In the genomic region with DNA sequence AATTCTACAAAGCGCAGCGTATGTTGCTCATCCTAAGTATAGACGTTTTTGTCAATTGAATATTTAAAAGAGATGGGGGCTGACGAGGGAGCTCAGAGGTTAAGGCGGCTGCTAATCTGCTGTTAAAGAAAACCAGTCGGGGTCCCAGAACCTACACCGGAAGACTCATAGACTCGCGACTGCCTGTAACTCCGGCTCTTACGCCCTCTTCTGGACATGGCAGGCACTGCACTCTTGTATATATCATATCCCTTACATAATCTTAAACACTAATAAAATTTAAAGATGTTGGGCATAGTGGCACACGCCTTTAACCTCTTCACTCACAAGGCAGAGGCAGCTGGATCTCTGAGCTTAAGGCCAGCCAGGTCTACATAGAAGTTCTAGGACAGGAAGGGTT, we compare ENCODE assay signal across 9 mouse cellular contexts. TPM values are rescaled to one million over a fixed set of nuclear protein-coding genes. Genes with fewer than 3 reads are reported as not detected.
A peak's percentile ranks its signal among the peaks of the same experiment; 100 is the strongest.
DNase-seq lines count a peak whose midpoint lies in the region; ATAC-seq and TF ChIP-seq lines count a peak whose summit lies in the region.
"Had no signal": no experiment of that assay in that cellular context is flagged by ENCODE, and none has a peak within 500 bp of the region (broad histone marks: within the 10 kb centered on the region; RNA-seq: fewer than 3 reads in every experiment).

No protein-coding gene starts in this region.

- no peak for DNase-seq in thymus, adult 2 months
- no peak for DNase-seq in thymus, postnatal 0 days (ENCODE audit: low spot score)
- DNase-seq in testis, postnatal 14 days (ENCODE audit: low spot score) = peak; percentile 50

- ATAC-seq in intestine, postnatal 0 days = no peak
- ATAC-seq in intestine, embryonic 16.5 days = no peak
- no peak for ATAC-seq in forebrain, embryonic 15.5 days (replicated peaks)
- ATAC-seq in erythroblast, adult 5-6 weeks (replicated peaks; ENCODE audit: low FRiP score, poor library complexity, severe bottlenecking) = no peak

- 50% methylated on average over 12 of the region's 12 CpGs for WGBS in intestine, postnatal 0 days
- WGBS in intestine, embryonic 16.5 days = 55% methylated on average over 12 of the region's 12 CpGs
- 68% methylated on average over 12 of the region's 12 CpGs for WGBS in thymus, adult 2 months
- WGBS in bone marrow, adult 2 months = 66% methylated on average over 12 of the region's 12 CpGs
- WGBS in forebrain, embryonic 15.5 days = 52% methylated on average over 12 of the region's 12 CpGs

- H3K4me1 ChIP-seq in intestine, postnatal 0 days (replicated peaks; ENCODE audit: control insufficient read depth, insufficient read depth, low read length) = no peaks in the 10 kb centered on the region
- H3K4me1 ChIP-seq in intestine, embryonic 16.5 days (ENCODE audit: control insufficient read depth, insufficient read depth, low read length) = no peaks in the 10 kb centered on the region
- H3K4me1 ChIP-seq in thymus, adult 2 months (replicated peaks; ENCODE audit: control insufficient read depth, insufficient read depth, low read length) = peaks cover 10% of the 10 kb centered on the region
- H3K4me1 ChIP-seq in bone marrow, adult 2 months (ENCODE audit: control insufficient read depth, insufficient read depth, low read length) = no peaks in the 10 kb centered on the region
- H3K4me1 ChIP-seq in forebrain, embryonic 15.5 days = no peaks in the 10 kb centered on the region
- H3K4me1 ChIP-seq: heart, embryonic 13.5 days had no signal

- peak; percentile 47 for TF ChIP-seq CTCF in intestine, postnatal 0 days (IDR thresholded peaks at IDR 0.05; ENCODE audit: low read depth)
- TF ChIP-seq CTCF in thymus, adult 2 months (IDR thresholded peaks at IDR 0.05; ENCODE audit: borderline replicate concordance, control insufficient read depth, extremely low read depth, insufficient read depth, low read length, poor library complexity) = 0 out of 2 replicates have a peak, but pooled peaks have one; percentile 22
- peak; percentile 41 for TF ChIP-seq CTCF in bone marrow, adult 2 months (IDR thresholded peaks at IDR 0.05; ENCODE audit: control insufficient read depth, insufficient read depth, low read length)

- H3K9me3 ChIP-seq in intestine, postnatal 0 days (ENCODE audit: control insufficient read depth) = no peaks in the 10 kb centered on the region
- no peaks in the 10 kb centered on the region for H3K9me3 ChIP-seq in intestine, embryonic 16.5 days (ENCODE audit: control insufficient read depth, low read length)
- H3K9me3 ChIP-seq in forebrain, embryonic 15.5 days = no peaks in the 10 kb centered on the region

- no peak overlapping the region for H3K9ac ChIP-seq in intestine, postnatal 0 days (ENCODE audit: low read depth, low read length)
- no peak overlapping the region for H3K9ac ChIP-seq in intestine, embryonic 16.5 days (ENCODE audit: low read depth, low read length)
- no peak overlapping the region for H3K9ac ChIP-seq in forebrain, embryonic 15.5 days (replicated peaks)
- H3K9ac ChIP-seq: heart, embryonic 13.5 days had no signal

- no peaks in the 10 kb centered on the region for H3K36me3 ChIP-seq in intestine, postnatal 0 days (ENCODE audit: control insufficient read depth, insufficient read depth)
- no peaks in the 10 kb centered on the region for H3K36me3 ChIP-seq in intestine, embryonic 16.5 days (ENCODE audit: control insufficient read depth, insufficient read depth, low read length)
- no peaks in the 10 kb centered on the region for H3K36me3 ChIP-seq in thymus, adult 2 months (ENCODE audit: control insufficient read depth, insufficient read depth, low read length)
- no peaks in the 10 kb centered on the region for H3K36me3 ChIP-seq in forebrain, embryonic 15.5 days
- H3K36me3 ChIP-seq: heart, embryonic 13.5 days had no signal

- no peak overlapping the region for H3K4me2 ChIP-seq in intestine, postnatal 0 days (replicated peaks; ENCODE audit: low read depth)
- no peak overlapping the region for H3K4me2 ChIP-seq in intestine, embryonic 16.5 days (ENCODE audit: low read depth, low read length)
- no peak overlapping the region for H3K4me2 ChIP-seq in forebrain, embryonic 15.5 days (replicated peaks)
- H3K4me2 ChIP-seq: heart, embryonic 13.5 days had no signal

- no peak overlapping the region for H3K4me3 ChIP-seq in intestine, postnatal 0 days (ENCODE audit: low read depth, low read length)
- no peak overlapping the region for H3K4me3 ChIP-seq in intestine, embryonic 16.5 days (ENCODE audit: low read length)
- no peak overlapping the region for H3K4me3 ChIP-seq in thymus, adult 2 months (ENCODE audit: control insufficient read depth, insufficient read depth, low read length)
- no peak overlapping the region for H3K4me3 ChIP-seq in bone marrow, adult 2 months (replicated peaks; ENCODE audit: control insufficient read depth, low read depth, low read length)
- no peak overlapping the region for H3K4me3 ChIP-seq in forebrain, embryonic 15.5 days
- H3K4me3 ChIP-seq: heart, embryonic 13.5 days had no signal

- H3K27ac ChIP-seq in intestine, postnatal 0 days (ENCODE audit: low read depth, low read length) = no peak overlapping the region
- H3K27ac ChIP-seq in intestine, embryonic 16.5 days (ENCODE audit: low read length) = no peak overlapping the region
- H3K27ac ChIP-seq in thymus, adult 2 months (ENCODE audit: control insufficient read depth, insufficient read depth, low read length) = no peak overlapping the region
- H3K27ac ChIP-seq in bone marrow, adult 2 months (ENCODE audit: control insufficient read depth, insufficient read depth, low read depth, low read length, poor library complexity) = no peak overlapping the region
- H3K27ac ChIP-seq in forebrain, embryonic 15.5 days (replicated peaks) = no peak overlapping the region
- H3K27ac ChIP-seq: heart, embryonic 13.5 days had no signal

- no peak for TF ChIP-seq POLR2A in thymus, adult 2 months (IDR thresholded peaks at IDR 0.05; ENCODE audit: control insufficient read depth, extremely low read depth, insufficient read depth, low read length, poor library complexity)
- TF ChIP-seq POLR2A in bone marrow, adult 2 months (IDR thresholded peaks at IDR 0.05; ENCODE audit: borderline replicate concordance, control insufficient read depth, low read depth, low read length) = no peak

- no peaks in the 10 kb centered on the region for H3K27me3 ChIP-seq in intestine, postnatal 0 days (replicated peaks; ENCODE audit: control insufficient read depth, insufficient read depth, low read length)
- H3K27me3 ChIP-seq in intestine, embryonic 16.5 days (replicated peaks; ENCODE audit: control insufficient read depth, insufficient read depth, low read length) = no peaks in the 10 kb centered on the region
- H3K27me3 ChIP-seq in thymus, adult 2 months (ENCODE audit: control insufficient read depth, insufficient read depth, low read length) = no peaks in the 10 kb centered on the region
- 0 out of 2 replicates have a peak, but pooled peaks cover 5% of the 10 kb centered on the region for H3K27me3 ChIP-seq in forebrain, embryonic 15.5 days

RNA-seq across cellular contexts. Expression of gene Map3k9, which starts 6.3 kb away (rescaled TPM):
- polyA plus RNA-seq in intestine, postnatal 0 days (2015; fragmentation: Nextera tagmentation; extraction: Ambion mirVana) = 2.2 and 2.4 TPM in 2 replicates
- polyA plus RNA-seq in intestine, embryonic 16.5 days (2015; fragmentation: Nextera tagmentation; extraction: Ambion mirVana) = 1.4 TPM in 2 replicates
- polyA plus RNA-seq in thymus, adult 2 months (2012; rRNA removed) = 0.97 and 1.1 TPM in 2 replicates
- polyA plus RNA-seq in thymus, postnatal 0 days (2015; fragmentation: Nextera tagmentation; extraction: Ambion mirVana) = 0.21 and 0.29 TPM in 2 replicates
- polyA plus RNA-seq in bone marrow, adult 2 months (2011; ENCODE audit: insufficient read depth, insufficient read length, low replicate concordance, missing spikeins) = 3.9 and 5.7 TPM in 2 replicates
- polyA plus RNA-seq in forebrain, embryonic 15.5 days (2015; fragmentation: Nextera tagmentation; extraction: Ambion mirVana) = 7.1 and 7.9 TPM in 2 replicates
- 0.58 and 4.8 TPM in 2 replicates for total RNA-seq in erythroblast, adult 5-6 weeks (2015; ENCODE audit: low replicate concordance)
- 1.5 and 1.6 TPM in 2 replicates for total RNA-seq in erythroblast, adult 5-6 weeks (2017; ENCODE audit: low replicate concordance)
